9 mouse cellular contexts compared by ENCODE assay signal in genomic region chr12:75594404-75594803, GRCm38 (mm10). TPM values are rescaled to one million over a fixed set of nuclear protein-coding genes. Genes with fewer than 3 reads are reported as not detected.
DNase-seq lines count a peak whose midpoint lies in the region; ATAC-seq and TF ChIP-seq lines count a peak whose summit lies in the region.
"Had no signal": no experiment of that assay in that cellular context is flagged by ENCODE, and none has a peak within 500 bp of the region (broad histone marks: within the 10 kb centered on the region; RNA-seq: fewer than 3 reads in every experiment).

No protein-coding gene starts in this region.

- TF ChIP-seq EP300 in CH12.LX (IDR thresholded peaks at IDR 0.05; ENCODE audit: low read length), result no peak

- no peaks in the 10 kb centered on the region for H3K9me3 ChIP-seq in CH12.LX (replicated peaks; ENCODE audit: low read length)
- no peaks in the 10 kb centered on the region for H3K9me3 ChIP-seq in heart, embryonic 16.5 days (replicated peaks; ENCODE audit: control insufficient read depth, low read length)
- no peaks in the 10 kb centered on the region for H3K9me3 ChIP-seq in liver, embryonic 15.5 days (replicated peaks)

- intact Hi-C loops in gastrocnemius, adult 2 months (cut with DNase I), result no loop called here
- intact Hi-C loops in gastrocnemius, postnatal 36 days (cut with DNase I), result no loop called here
- intact Hi-C loops in left cerebral cortex, postnatal 14 days (cut with DNase I), result no loop called here

- DNase-seq in gastrocnemius, adult 2 months, result no peak
- no peak for DNase-seq in gastrocnemius, postnatal 36 days
- no peak for DNase-seq in CH12.LX (ENCODE audit: extremely low read depth)
- DNase-seq in left cerebral cortex, postnatal 14 days (ENCODE audit: low spot score in 2 of 2), result no peak
- DNase-seq in right cerebral cortex, postnatal 36 days (ENCODE audit: low spot score in 2 of 2), result no peak
- DNase-seq: kidney, postnatal 36 days had no signal

- no peak for TF ChIP-seq CTCF in gastrocnemius, adult 2 months (IDR thresholded peaks at IDR 0.05)
- no peak for TF ChIP-seq CTCF in CH12.LX (conservative IDR thresholded peaks at IDR 0.05 in 1 of 2, IDR thresholded peaks at IDR 0.05 in 1 of 2; ENCODE audit: low read depth in 2 of 2, low read length in 2 of 2)

- H3K27me3 ChIP-seq in CH12.LX (replicated peaks), result no peaks in the 10 kb centered on the region
- H3K27me3 ChIP-seq in heart, embryonic 16.5 days (ENCODE audit: control insufficient read depth, insufficient read depth, low read length), result no peaks in the 10 kb centered on the region
- no peaks in the 10 kb centered on the region for H3K27me3 ChIP-seq in liver, embryonic 15.5 days

- peaks cover 20 to 30% of the 10 kb centered on the region in 2 experiments for H3K36me3 ChIP-seq in CH12.LX (replicated peaks in 1 of 2; ENCODE audit: control insufficient read depth in 1 of 2, insufficient read depth in 1 of 2, low read length in 1 of 2)
- H3K36me3 ChIP-seq in heart, embryonic 16.5 days (ENCODE audit: control insufficient read depth, insufficient read depth), result peaks cover 16% of the 10 kb centered on the region
- peaks cover 34% of the 10 kb centered on the region for H3K36me3 ChIP-seq in liver, embryonic 15.5 days (replicated peaks)

- H3K27ac ChIP-seq in gastrocnemius, adult 2 months, result peak overlapping the region; percentile 99; the same call in 1 of the 2 replicates
- no peak overlapping the region for H3K27ac ChIP-seq in CH12.LX (ENCODE audit: insufficient read depth, low read depth)
- no peak overlapping the region for H3K27ac ChIP-seq in heart, embryonic 16.5 days (ENCODE audit: low read length)
- no peak overlapping the region for H3K27ac ChIP-seq in liver, embryonic 15.5 days (replicated peaks)

- no peak for TF ChIP-seq RAD21 in CH12.LX (IDR thresholded peaks at IDR 0.05; ENCODE audit: low read depth, low read length)

- no peak for ATAC-seq in heart, embryonic 16.5 days (replicated peaks; ENCODE audit: extremely low read depth, insufficient read depth, low FRiP score)
- no peak for ATAC-seq in liver, embryonic 15.5 days (ENCODE audit: insufficient read depth)
- ATAC-seq in frontal cortex, adult (ENCODE audit: low TSS enrichment), result no peak

- H3K4me1 ChIP-seq in CH12.LX (ENCODE audit: control insufficient read depth in 1 of 2, insufficient read depth in 2 of 2), result peaks cover 2 to 26% of the 10 kb centered on the region in 2 experiments; a peak in 2 of 4 replicates
- peaks cover 12% of the 10 kb centered on the region for H3K4me1 ChIP-seq in heart, embryonic 16.5 days (ENCODE audit: control insufficient read depth, insufficient read depth, low read length)
- H3K4me1 ChIP-seq in liver, embryonic 15.5 days (replicated peaks), result peaks cover 26% of the 10 kb centered on the region

- dilution Hi-C loops in CH12.LX (cut with MboI; ENCODE audit: extremely low pct_ligation_motif_present, extremely low pct_unique_long_range_greater_than_20kb, low sequenced_read_pairs), result no loop called here

- WGBS in heart, embryonic 16.5 days, result 43% methylated on average over 5 of the region's 5 CpGs
- WGBS in liver, embryonic 15.5 days (ENCODE audit: insufficient replicate concordance), result 36% methylated on average over 5 of the region's 5 CpGs

- H3K4me2 ChIP-seq in CH12.LX (ENCODE audit: insufficient read depth, low read depth, poor library complexity, severe bottlenecking), result peak overlapping the region; percentile 43
- peak overlapping the region; percentile 95 for H3K4me2 ChIP-seq in heart, embryonic 16.5 days (ENCODE audit: low read depth, low read length)
- H3K4me2 ChIP-seq in liver, embryonic 15.5 days, result peak overlapping the region; percentile 83

- no peak for TF ChIP-seq POLR2A in CH12.LX (IDR thresholded peaks at IDR 0.05; ENCODE audit: low read depth, low read length)

- H3K79me2 ChIP-seq in CH12.LX (replicated peaks; ENCODE audit: control insufficient read depth, extremely low read depth, insufficient read depth, poor library complexity, severe bottlenecking), result peaks cover 25% of the 10 kb centered on the region

- H3K9ac ChIP-seq in CH12.LX (ENCODE audit: insufficient read depth, low read depth), result peak overlapping the region; percentile 40; the same call in 1 of the 2 replicates
- H3K9ac ChIP-seq in heart, embryonic 16.5 days (ENCODE audit: low read length), result peak overlapping the region; percentile 59
- peak overlapping the region; percentile 7; the same call in 1 of the 2 replicates for H3K9ac ChIP-seq in liver, embryonic 15.5 days

- in situ Hi-C loops in CH12.LX (cut with MboI; ENCODE audit: low pct_ligation_motif_present, low pct_unique_long_range_greater_than_20kb, low sequenced_read_pairs), result no loop called here

- H3K4me3 ChIP-seq in gastrocnemius, adult 2 months, result peak overlapping the region; percentile 99
- H3K4me3 ChIP-seq in CH12.LX (replicated peaks in 1 of 3; ENCODE audit: low read depth in 2 of 3, low read length in 2 of 3, poor library complexity in 1 of 3), result peak overlapping the region in 2 of 3 experiments; percentile 71 to 91
- peak overlapping the region; percentile 42 for H3K4me3 ChIP-seq in heart, embryonic 16.5 days (ENCODE audit: low read length)
- peak overlapping the region; percentile 99 for H3K4me3 ChIP-seq in liver, embryonic 15.5 days (replicated peaks)

TF ChIP-seq in CH12.LX, 34 proteins besides CTCF, POLR2A, EP300 and RAD21:
- no peak for TF ChIP-seq JUND (conservative IDR thresholded peaks at IDR 0.05; ENCODE audit: low read depth, low read length)
- no peak for TF ChIP-seq POLR2AphosphoS2 (IDR thresholded peaks at IDR 0.05; ENCODE audit: low read depth, low read length)
- no peak for TF ChIP-seq BHLHE40 (IDR thresholded peaks at IDR 0.05; ENCODE audit: low read depth, low read length)
- TF ChIP-seq SIN3A (IDR thresholded peaks at IDR 0.05; ENCODE audit: low read length), result no peak
- TF ChIP-seq CHD2 (IDR thresholded peaks at IDR 0.05; ENCODE audit: low read length), result no peak
- no peak for TF ChIP-seq SMC3 (IDR thresholded peaks at IDR 0.05; ENCODE audit: low read depth, low read length)
- no peak for TF ChIP-seq MYC (IDR thresholded peaks at IDR 0.05; ENCODE audit: low read depth, low read length)
- no peak for TF ChIP-seq USF1 (IDR thresholded peaks at IDR 0.05; ENCODE audit: low read depth, low read length)

RNA-seq across cellular contexts. Expression of gene Ppp2r5e, which starts 1.6 kb away (rescaled TPM):
- total RNA-seq in gastrocnemius, adult 2 months (2021), result 10 to 100 TPM; 32.2 to 34.3 TPM
- 10 to 100 TPM; 25.7 to 29.8 TPM for total RNA-seq in gastrocnemius, postnatal 36 days (2021)
- total RNA-seq in CH12.LX (2012; rRNA removed) (9.3 TPM in 2 replicates), CH12.LX (2014; rRNA removed) (10.0 and 10.1 TPM in 2 replicates)
- polyA plus RNA-seq in CH12.LX (2012; ENCODE audit: insufficient read length, low read depth), result 18.3 and 21.7 TPM in 2 replicates
- polyA plus RNA-seq in heart, embryonic 16.5 days (2015; fragmentation: Nextera tagmentation; extraction: Ambion mirVana), result 7.9 and 8.3 TPM in 2 replicates
- polyA plus RNA-seq in liver, embryonic 15.5 days (2015; fragmentation: Nextera tagmentation; extraction: Ambion mirVana), result 5.1 and 5.2 TPM in 2 replicates
- total RNA-seq in left cerebral cortex, postnatal 14 days (2021), result 10 to 100 TPM; 83.1 to 84.3 TPM

Comparison
In these comparisons a context has a peak if more than half of its experiments do, and no peak if none do; other contexts are left out.
1. H3K4me3 ChIP-seq: peak in every context shown above with its lines; median percentile 99 in gastrocnemius, adult 2 months; 99 in liver, embryonic 15.5 days; 81 in CH12.LX; 42 in heart, embryonic 16.5 days.
2. H3K4me2 ChIP-seq: peak in every context shown above with its lines; median percentile 95 in heart, embryonic 16.5 days; 83 in liver, embryonic 15.5 days; 43 in CH12.LX.
3. H3K9ac ChIP-seq: peak in every context shown above with its lines; median percentile 59 in heart, embryonic 16.5 days; 40 in CH12.LX; 7 in liver, embryonic 15.5 days.